Mouse (Mus musculus): ENCODE results near the gene Npcd. TPM values are rescaled to one million over a fixed set of nuclear protein-coding genes. Genes with fewer than 3 reads are reported as not detected.

Gene Npcd
- total and polyA plus RNA-seq, 2 experiments from 2014 or later = 4.6 to 8.2 TPM

DNA sequence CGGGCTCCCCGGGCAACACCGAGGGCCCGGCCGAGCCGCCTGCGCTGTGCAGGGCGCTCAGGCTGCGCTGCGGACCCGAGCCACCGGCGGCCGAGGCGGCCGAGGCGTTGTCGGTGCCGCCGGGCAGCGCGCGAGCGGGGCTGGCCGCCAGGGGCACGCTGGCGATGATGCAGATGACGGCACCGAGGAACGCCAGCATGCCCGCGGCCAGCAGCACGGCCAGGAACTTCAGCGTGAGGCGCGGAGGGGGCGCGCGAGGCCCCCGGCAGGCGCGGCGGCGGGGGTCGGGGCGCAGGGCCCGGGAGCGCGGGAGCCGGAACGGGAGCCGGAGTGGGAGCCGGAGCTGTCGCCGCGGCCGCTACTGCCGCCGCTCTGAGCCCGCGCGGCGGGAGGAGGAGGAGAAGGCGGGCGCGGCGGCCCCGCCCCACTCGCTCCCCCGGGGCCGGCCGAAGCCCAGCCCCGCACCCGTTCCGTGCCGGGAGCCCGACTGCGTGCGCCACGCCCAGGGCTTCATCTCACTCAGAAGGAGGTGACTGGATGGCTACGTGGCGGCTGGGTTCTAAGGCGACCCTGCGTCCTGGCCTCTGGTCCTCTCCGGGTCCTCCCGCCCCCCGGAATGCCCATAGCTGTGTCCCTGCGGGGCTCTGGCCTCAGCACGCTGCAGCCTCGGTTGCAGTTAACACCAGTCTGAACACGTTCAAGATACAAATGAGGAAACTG lies 29.5 kb downstream of the Npcd start, which contains the start of gene Nptxr:
Gene Nptxr (minus strand): TSS at position 415 of the 720 bp plus-strand sequence.
- peak; percentile 74 for ATAC-seq (ENCODE audit: low FRiP score)
- 0 out of 2 replicates have a peak, but pooled peaks have one; percentile 1 for TF ChIP-seq CTCF (IDR thresholded peaks at IDR 0.05)
- Histone ChIP-seq H3K27ac (ENCODE audit: low read depth, low read length) (peak within 1 kb of the TSS; percentile 74), H3K4me1 (ENCODE audit: insufficient read depth, low read length) (peaks cover 4% of the 10 kb centered on the region; the same call in 1 of the 2 replicates), H3K9ac (replicated peaks; ENCODE audit: low read length, poor library complexity, severe bottlenecking) (peak within 1 kb of the TSS; percentile 91), H3K9me3 (ENCODE audit: low read length) (no peaks in the 10 kb centered on the region), H3K4me3 (ENCODE audit: low read depth, low read length) (peak within 1 kb of the TSS; percentile 74), H3K36me3 (ENCODE audit: insufficient read depth, low read length) (0 out of 2 replicates have a peak, but pooled peaks cover 2% of the 10 kb centered on the region), H3K27me3 (ENCODE audit: insufficient read depth, low read length) (peaks cover 8% of the 10 kb centered on the region), H3K4me2 (ENCODE audit: low read depth, low read length, poor library complexity, severe bottlenecking) (peak within 1 kb of the TSS; percentile 65)
- DNase-seq (ENCODE audit: low spot score) = peak; percentile 72
- WGBS = under 1% methylated on average over 79 of the region's 91 CpGs

DNA sequence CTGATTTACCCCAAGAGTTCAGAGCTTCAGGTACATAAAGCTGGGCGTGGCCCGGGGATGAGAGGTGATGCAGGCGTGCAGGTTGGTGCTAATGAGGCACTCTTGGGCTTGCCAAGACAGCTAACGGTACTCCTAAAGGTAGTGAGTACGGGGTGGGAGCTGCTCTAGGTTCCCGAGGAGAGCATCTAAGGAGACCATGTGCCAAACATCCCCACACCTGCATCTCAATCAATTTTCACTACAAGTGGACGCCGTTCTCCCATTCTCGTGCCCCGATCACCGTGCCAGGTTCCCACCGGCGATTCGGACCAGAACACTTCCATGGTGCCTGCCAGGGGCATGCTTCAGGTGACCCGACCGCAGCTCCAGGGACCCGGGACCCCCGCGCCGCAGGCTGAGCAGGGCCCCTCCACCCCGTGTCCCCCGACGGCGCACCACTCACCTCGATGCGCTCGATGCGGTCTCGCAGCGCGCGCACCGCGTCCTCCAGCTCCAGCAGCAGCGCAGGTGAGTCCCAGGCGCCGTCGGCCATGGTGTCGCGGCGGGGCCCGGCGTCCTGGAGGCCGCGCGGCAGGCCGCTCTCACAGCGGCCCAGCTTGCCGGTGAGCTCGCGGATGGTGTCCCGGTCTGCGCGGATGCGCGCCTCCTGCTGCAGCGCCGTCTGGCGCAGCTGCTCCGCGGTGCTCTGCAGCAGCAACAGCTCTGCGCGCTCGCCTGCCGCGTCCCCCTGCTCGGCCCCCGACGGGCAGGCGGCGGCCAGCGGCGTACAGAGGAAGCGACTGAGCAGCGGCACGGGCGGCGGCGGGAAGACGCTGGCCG lies 30.3 kb downstream of the Npcd start:
- WGBS = 5% methylated on average over 49 of the region's 81 CpGs
- H3K9me3 ChIP-seq (ENCODE audit: low read length) = no peaks in the 10 kb centered on the region
- H3K27me3 ChIP-seq (ENCODE audit: insufficient read depth, low read length) = peaks cover 8% of the 10 kb centered on the region
- peak overlapping the region; percentile 74 for H3K27ac ChIP-seq (ENCODE audit: low read depth, low read length)
- peak overlapping the region; percentile 91 for H3K9ac ChIP-seq (replicated peaks; ENCODE audit: low read length, poor library complexity, severe bottlenecking)
- peaks cover 4% of the 10 kb centered on the region; the same call in 1 of the 2 replicates for H3K4me1 ChIP-seq (ENCODE audit: insufficient read depth, low read length)
- DNase-seq (ENCODE audit: low spot score) (no peak), ATAC-seq (ENCODE audit: low FRiP score) (peak; percentile 68)
- peak overlapping the region; percentile 74 for H3K4me3 ChIP-seq (ENCODE audit: low read depth, low read length)
- peak overlapping the region; percentile 65 for H3K4me2 ChIP-seq (ENCODE audit: low read depth, low read length, poor library complexity, severe bottlenecking)
- peak; percentile 8; the same call in 1 of the 2 replicates for TF ChIP-seq CTCF (IDR thresholded peaks at IDR 0.05)
- 0 out of 2 replicates have a peak, but pooled peaks cover 2% of the 10 kb centered on the region for H3K36me3 ChIP-seq (ENCODE audit: insufficient read depth, low read length)

DNA sequence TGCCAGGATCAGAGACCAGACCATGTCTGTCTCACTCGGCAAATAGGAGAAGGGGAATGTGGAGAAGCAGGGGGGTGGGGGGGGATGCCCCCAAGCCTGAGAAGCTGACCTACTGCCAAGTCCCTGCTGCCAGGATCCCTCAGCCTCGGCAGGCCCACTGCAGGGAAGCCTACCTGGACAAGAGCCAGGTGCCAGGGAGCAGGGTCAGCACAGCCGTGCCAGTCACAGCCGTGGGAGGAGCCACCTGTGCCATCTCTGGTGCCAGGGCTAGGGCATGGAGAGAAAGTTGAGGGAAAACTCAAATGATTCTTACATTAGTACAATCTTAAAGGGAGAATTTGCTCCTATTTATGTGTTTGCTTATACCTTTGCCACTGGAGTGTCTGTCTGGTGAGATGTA lies 31.7 kb downstream of the Npcd start:
- H3K9me3 ChIP-seq (ENCODE audit: low read length) = no peaks in the 10 kb centered on the region
- H3K9ac ChIP-seq (replicated peaks; ENCODE audit: low read length, poor library complexity, severe bottlenecking) = no peak overlapping the region
- peaks cover 3% of the 10 kb centered on the region; the same call in 1 of the 2 replicates for H3K27me3 ChIP-seq (ENCODE audit: insufficient read depth, low read length)
- H3K4me1 ChIP-seq (ENCODE audit: insufficient read depth, low read length) = peaks cover 4% of the 10 kb centered on the region; the same call in 1 of the 2 replicates
- peak overlapping the region; percentile 65 for H3K4me2 ChIP-seq (ENCODE audit: low read depth, low read length, poor library complexity, severe bottlenecking)
- TF ChIP-seq CTCF (IDR thresholded peaks at IDR 0.05) = no peak
- H3K4me3 ChIP-seq (ENCODE audit: low read depth, low read length) = no peak overlapping the region
- WGBS = 55% methylated on average over 4 of the region's 4 CpGs
- H3K36me3 ChIP-seq (ENCODE audit: insufficient read depth, low read length) = 0 out of 2 replicates have a peak, but pooled peaks cover 2% of the 10 kb centered on the region
- H3K27ac ChIP-seq (ENCODE audit: low read depth, low read length) = no peak overlapping the region
- ATAC-seq (ENCODE audit: low FRiP score) (no peak), DNase-seq (ENCODE audit: low spot score) (peak; percentile 35)

DNA sequence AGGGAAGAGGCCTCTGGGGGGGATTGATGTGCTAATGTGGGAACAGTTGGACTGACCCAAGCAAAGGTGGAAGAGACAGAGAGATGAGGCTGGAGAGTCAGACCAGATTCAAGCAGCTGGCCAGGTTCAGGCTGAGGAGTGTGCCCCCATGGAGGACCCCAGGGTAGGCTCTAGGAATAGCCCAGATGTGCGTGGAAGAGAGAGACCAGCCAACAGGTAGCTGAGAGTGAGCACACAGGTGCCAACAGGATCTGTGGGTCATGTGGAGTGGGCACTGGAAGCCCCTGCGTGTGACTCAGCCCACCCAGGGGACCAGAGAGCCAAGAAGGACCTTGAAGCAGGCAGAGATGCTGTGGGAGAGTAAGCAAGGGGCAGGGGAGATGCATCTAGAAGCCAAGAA lies 32.4 kb downstream of the Npcd start:
- DNase-seq (ENCODE audit: low spot score) (no peak), ATAC-seq (ENCODE audit: low FRiP score) (no peak)
- no peak for TF ChIP-seq CTCF (IDR thresholded peaks at IDR 0.05)
- no peaks in the 10 kb centered on the region for H3K9me3 ChIP-seq (ENCODE audit: low read length)
- 69% methylated on average over 2 of the region's 2 CpGs for WGBS
- peaks cover 4% of the 10 kb centered on the region; the same call in 1 of the 2 replicates for H3K4me1 ChIP-seq (ENCODE audit: insufficient read depth, low read length)
- H3K9ac ChIP-seq (replicated peaks; ENCODE audit: low read length, poor library complexity, severe bottlenecking) = no peak overlapping the region
- H3K27ac ChIP-seq (ENCODE audit: low read depth, low read length) = no peak overlapping the region
- H3K36me3 ChIP-seq (ENCODE audit: insufficient read depth, low read length) = 0 out of 2 replicates have a peak, but pooled peaks cover 2% of the 10 kb centered on the region
- no peaks in the 10 kb centered on the region for H3K27me3 ChIP-seq (ENCODE audit: insufficient read depth, low read length)
- no peak overlapping the region for H3K4me2 ChIP-seq (ENCODE audit: low read depth, low read length, poor library complexity, severe bottlenecking)
- no peak overlapping the region for H3K4me3 ChIP-seq (ENCODE audit: low read depth, low read length)

DNA sequence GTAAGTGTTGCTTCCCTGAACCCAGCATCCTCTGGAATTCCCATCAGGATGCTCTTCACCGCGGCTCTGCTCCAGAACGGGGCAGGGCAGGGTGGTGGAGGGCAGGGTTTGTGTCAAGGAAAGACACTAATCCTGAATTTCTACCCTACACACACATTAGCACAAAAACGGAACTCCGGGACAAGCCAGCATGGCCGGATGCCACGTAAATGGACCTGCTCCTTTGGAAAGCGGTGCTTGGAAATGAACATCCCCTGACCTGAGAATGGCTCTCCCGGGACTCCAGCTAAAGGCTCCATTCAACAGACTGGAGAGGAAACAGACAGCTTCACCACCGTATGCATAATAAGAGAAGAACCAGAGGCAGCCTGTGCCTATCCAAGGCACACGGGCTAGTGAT lies 33.3 kb downstream of the Npcd start:
- Histone ChIP-seq H3K9me3 (ENCODE audit: low read length) (no peaks in the 10 kb centered on the region), H3K36me3 (ENCODE audit: insufficient read depth, low read length) (0 out of 2 replicates have a peak, but pooled peaks cover 2% of the 10 kb centered on the region), H3K4me3 (ENCODE audit: low read depth, low read length) (no peak overlapping the region), H3K27ac (ENCODE audit: low read depth, low read length) (no peak overlapping the region), H3K4me1 (ENCODE audit: insufficient read depth, low read length) (peaks cover 8% of the 10 kb centered on the region; the same call in 1 of the 2 replicates), H3K4me2 (ENCODE audit: low read depth, low read length, poor library complexity, severe bottlenecking) (no peak overlapping the region), H3K27me3 (ENCODE audit: insufficient read depth, low read length) (no peaks in the 10 kb centered on the region), H3K9ac (replicated peaks; ENCODE audit: low read length, poor library complexity, severe bottlenecking) (no peak overlapping the region)
- DNase-seq (ENCODE audit: low spot score) (no peak), ATAC-seq (ENCODE audit: low FRiP score) (no peak)
- WGBS = 59% methylated on average over 11 of the region's 11 CpGs
- TF ChIP-seq CTCF (IDR thresholded peaks at IDR 0.05) = no peak

All from midbrain, postnatal 0 days (tissue).